Mouse (Mus musculus): ENCODE results near the gene Taf5. TPM values are rescaled to one million over a fixed set of nuclear protein-coding genes. Genes with fewer than 3 reads are reported as not detected.
A peak's percentile ranks its signal among the peaks of the same experiment; 100 is the strongest.

The Taf5 gene
- 10.6 and 11.8 TPM in 2 replicates for polyA plus RNA-seq (2014; fragmentation: Nextera tagmentation; extraction: Ambion mirVana)

DNA sequence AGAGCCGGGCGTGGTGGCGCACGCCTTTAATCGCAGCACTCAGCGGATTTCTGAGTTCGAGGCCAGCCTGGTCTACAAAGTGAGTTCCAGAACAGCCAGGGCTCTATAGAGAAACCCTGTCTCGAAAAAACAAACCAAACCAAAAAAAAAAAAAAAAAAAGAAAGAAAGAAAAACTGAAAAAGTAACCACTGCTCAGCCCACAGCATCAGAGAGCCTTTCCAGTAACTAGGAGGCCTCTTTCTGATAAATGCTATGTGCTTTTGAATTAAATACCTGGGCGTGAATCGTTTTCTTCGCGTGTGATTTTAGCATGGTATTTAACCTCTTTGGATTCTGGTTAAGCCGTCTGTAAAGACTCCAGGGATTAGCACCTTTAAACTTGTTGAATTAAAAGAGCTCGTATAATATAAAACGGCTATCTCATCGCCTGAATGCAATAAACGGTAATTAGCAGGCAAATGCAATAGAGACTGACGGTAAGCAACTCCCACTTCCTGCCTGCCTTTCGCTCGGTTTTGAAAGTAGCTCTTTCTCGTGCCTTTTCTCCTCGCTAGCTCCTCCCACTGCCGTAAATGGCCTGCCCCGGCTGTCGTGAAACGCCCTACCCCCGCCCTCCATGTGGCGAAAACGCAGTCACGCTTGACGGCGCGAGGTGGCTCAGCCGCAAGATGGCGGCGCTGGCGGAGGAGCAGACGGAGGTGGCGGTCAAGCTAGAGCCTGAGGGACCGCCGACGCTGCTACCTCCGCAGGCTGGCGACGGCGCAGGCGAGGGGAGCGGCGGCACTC is at the start of gene Taf5:
Gene Taf5 (plus strand): TSS at position 651 of the 787 bp plus-strand sequence.
- peak within 1 kb of the TSS; percentile 90 for H3K4me3 ChIP-seq (ENCODE audit: low read depth, low read length)
- ATAC-seq (replicated peaks; ENCODE audit: low FRiP score) (peak; percentile 81), DNase-seq (ENCODE audit: low spot score) (peak; percentile 97)
- no peaks in the 10 kb centered on the region for H3K36me3 ChIP-seq (ENCODE audit: control insufficient read depth, insufficient read depth, low read length)
- no peaks in the 10 kb centered on the region for H3K27me3 ChIP-seq (ENCODE audit: control insufficient read depth, insufficient read depth, low read length)
- no peaks in the 10 kb centered on the region for H3K9me3 ChIP-seq (ENCODE audit: control insufficient read depth, low read length)
- whole genome bisulfite sequencing, result 11% methylated on average over 49 of the region's 49 CpGs
- peaks cover 4% of the 10 kb centered on the region; the same call in 1 of the 2 replicates for H3K4me1 ChIP-seq (replicated peaks; ENCODE audit: control insufficient read depth, insufficient read depth, low read length)
- peak within 1 kb of the TSS; percentile 67; the same call in 1 of the 2 replicates for H3K27ac ChIP-seq (ENCODE audit: low read depth, low read length)
- H3K9ac ChIP-seq (ENCODE audit: low read length), result peak within 1 kb of the TSS; percentile 85
- H3K4me2 ChIP-seq (ENCODE audit: low read depth, low read length, severe bottlenecking), result peak within 1 kb of the TSS; percentile 72

DNA sequence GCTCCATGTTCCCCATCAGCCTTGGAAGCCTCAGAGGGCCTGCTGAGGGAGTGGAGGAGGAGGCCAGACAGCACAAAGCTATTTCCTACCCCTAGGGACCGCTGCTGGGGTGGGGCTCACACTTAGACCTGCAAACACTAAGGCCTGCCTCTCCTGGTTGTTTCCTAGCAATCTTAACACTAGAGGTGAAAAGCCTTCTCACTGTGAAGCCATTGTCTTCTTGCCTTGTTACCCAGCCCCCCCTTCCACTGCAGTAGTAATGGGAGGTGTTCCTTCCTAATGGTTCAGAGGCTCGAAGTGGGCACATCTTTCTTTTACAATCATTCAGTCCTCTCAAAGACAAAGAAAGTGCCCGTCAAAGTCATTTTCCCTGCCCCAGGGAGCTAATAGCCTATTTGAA is 49.7 kb upstream of the Taf5 start:
- DNase-seq (ENCODE audit: low spot score), result no peak
- Histone ChIP-seq H3K4me2 (ENCODE audit: low read depth, low read length, severe bottlenecking) (peak overlapping the region; percentile 13; the same call in 1 of the 2 replicates), H3K9ac (ENCODE audit: low read length) (peak overlapping the region; percentile 30), H3K27me3 (ENCODE audit: control insufficient read depth, insufficient read depth, low read length) (peaks cover 36% of the 10 kb centered on the region), H3K9me3 (ENCODE audit: control insufficient read depth, low read length) (no peaks in the 10 kb centered on the region), H3K4me1 (replicated peaks; ENCODE audit: control insufficient read depth, insufficient read depth, low read length) (peaks cover 8% of the 10 kb centered on the region), H3K27ac (ENCODE audit: low read depth, low read length) (peak overlapping the region; percentile 37; the same call in 1 of the 2 replicates), H3K4me3 (ENCODE audit: low read depth, low read length) (peak overlapping the region; percentile 15), H3K36me3 (ENCODE audit: control insufficient read depth, insufficient read depth, low read length) (no peaks in the 10 kb centered on the region)
- 6% methylated on average over 3 of the region's 3 CpGs for WGBS
- no peak for ATAC-seq (replicated peaks; ENCODE audit: low FRiP score)

DNA sequence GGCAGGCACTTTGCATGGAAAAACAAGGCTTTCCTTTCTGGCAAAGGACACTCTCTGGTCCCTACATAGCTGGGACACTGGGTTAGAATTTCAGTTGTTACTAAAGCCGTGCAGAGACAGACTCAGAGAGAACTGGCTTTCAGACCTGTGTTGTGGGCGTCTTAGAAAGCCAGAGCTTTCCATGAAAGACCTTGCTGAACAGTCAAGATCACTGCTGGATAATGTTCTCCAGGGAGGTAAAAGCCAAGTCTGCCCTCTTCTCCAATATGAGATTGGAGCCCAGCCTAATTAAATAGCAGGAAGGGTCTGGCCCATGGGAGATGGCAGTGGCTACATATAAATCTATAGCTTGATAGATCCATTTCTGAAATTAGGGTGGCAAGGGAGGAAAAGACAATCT is 49.2 kb upstream of the Taf5 start:
- Histone ChIP-seq H3K36me3 (ENCODE audit: control insufficient read depth, insufficient read depth, low read length) (no peaks in the 10 kb centered on the region), H3K4me3 (ENCODE audit: low read depth, low read length) (peak overlapping the region; percentile 15), H3K9ac (ENCODE audit: low read length) (no peak overlapping the region; the same call in 1 of the 2 replicates), H3K9me3 (ENCODE audit: control insufficient read depth, low read length) (no peaks in the 10 kb centered on the region), H3K4me1 (replicated peaks; ENCODE audit: control insufficient read depth, insufficient read depth, low read length) (peaks cover 8% of the 10 kb centered on the region), H3K4me2 (ENCODE audit: low read depth, low read length, severe bottlenecking) (peak overlapping the region; percentile 13; the same call in 1 of the 2 replicates), H3K27me3 (ENCODE audit: control insufficient read depth, insufficient read depth, low read length) (peaks cover 31% of the 10 kb centered on the region), H3K27ac (ENCODE audit: low read depth, low read length) (peak overlapping the region; percentile 37; the same call in 1 of the 2 replicates)
- 26% methylated on average over 2 of the region's 2 CpGs for WGBS
- no peak for DNase-seq (ENCODE audit: low spot score)
- ATAC-seq (replicated peaks; ENCODE audit: low FRiP score), result no peak

DNA sequence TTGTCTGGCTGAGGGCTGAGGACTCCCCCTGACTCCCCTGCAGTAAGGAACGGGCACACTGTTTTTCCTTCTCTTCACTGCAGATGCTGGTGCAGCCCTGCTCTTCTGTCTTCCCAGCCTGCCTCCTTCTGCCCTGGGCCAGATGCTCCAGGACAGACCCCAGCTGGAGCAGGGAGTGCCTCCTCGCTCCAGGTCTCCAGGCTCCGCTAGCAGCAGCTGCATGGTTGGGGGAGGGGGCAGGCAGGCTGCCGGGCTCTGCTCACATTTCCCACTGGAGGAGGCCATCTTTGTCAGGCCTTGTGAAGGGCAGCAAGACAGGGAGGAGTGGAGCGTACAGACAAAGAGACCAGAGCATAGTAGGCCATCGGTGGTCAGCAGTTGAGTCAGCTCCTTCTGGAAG is 48.2 kb upstream of the Taf5 start:
- ATAC-seq (replicated peaks; ENCODE audit: low FRiP score), result peak; percentile 56; the same call in 1 of the 2 replicates
- WGBS, result 26% methylated on average over 6 of the region's 6 CpGs
- peaks cover 8% of the 10 kb centered on the region for H3K4me1 ChIP-seq (replicated peaks; ENCODE audit: control insufficient read depth, insufficient read depth, low read length)
- peaks cover 21% of the 10 kb centered on the region for H3K27me3 ChIP-seq (ENCODE audit: control insufficient read depth, insufficient read depth, low read length)
- DNase-seq (ENCODE audit: low spot score), result peak; percentile 70
- peak overlapping the region; percentile 11; the same call in 1 of the 2 replicates for H3K4me3 ChIP-seq (ENCODE audit: low read depth, low read length)
- no peak overlapping the region for H3K9ac ChIP-seq (ENCODE audit: low read length)
- no peaks in the 10 kb centered on the region for H3K36me3 ChIP-seq (ENCODE audit: control insufficient read depth, insufficient read depth, low read length)
- no peaks in the 10 kb centered on the region for H3K9me3 ChIP-seq (ENCODE audit: control insufficient read depth, low read length)
- no peak overlapping the region for H3K27ac ChIP-seq (ENCODE audit: low read depth, low read length)
- peak overlapping the region; percentile 32 for H3K4me2 ChIP-seq (ENCODE audit: low read depth, low read length, severe bottlenecking)

DNA sequence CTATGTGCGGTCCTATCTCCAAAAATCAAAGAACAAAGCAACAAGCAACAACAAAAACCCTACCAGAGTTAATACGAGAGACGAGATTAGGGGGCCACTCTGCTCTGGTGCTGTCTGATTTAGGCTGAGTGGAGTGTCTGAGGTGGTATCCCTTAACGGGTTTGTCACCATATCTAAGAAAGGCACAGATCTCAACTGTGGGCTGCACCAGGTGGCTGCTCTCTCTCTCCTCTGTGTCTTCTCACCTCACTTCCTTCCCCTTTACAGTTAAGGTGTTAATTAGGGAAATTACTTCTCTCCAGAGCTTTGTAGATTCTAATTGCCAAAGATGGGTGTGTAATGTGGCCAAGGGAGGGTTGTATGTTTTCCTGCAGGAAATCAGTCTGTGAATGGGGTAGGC is 44.8 kb upstream of the Taf5 start:
- no peaks in the 10 kb centered on the region for H3K27me3 ChIP-seq (ENCODE audit: control insufficient read depth, insufficient read depth, low read length)
- 0 out of 2 replicates have a peak, but pooled peaks cover 3% of the 10 kb centered on the region for H3K4me1 ChIP-seq (replicated peaks; ENCODE audit: control insufficient read depth, insufficient read depth, low read length)
- no peak overlapping the region for H3K9ac ChIP-seq (ENCODE audit: low read length)
- ATAC-seq (replicated peaks; ENCODE audit: low FRiP score) (no peak), DNase-seq (ENCODE audit: low spot score) (no peak)
- no peaks in the 10 kb centered on the region for H3K36me3 ChIP-seq (ENCODE audit: control insufficient read depth, insufficient read depth, low read length)
- H3K4me3 ChIP-seq (ENCODE audit: low read depth, low read length), result no peak overlapping the region
- no peak overlapping the region for H3K4me2 ChIP-seq (ENCODE audit: low read depth, low read length, severe bottlenecking)
- no peaks in the 10 kb centered on the region for H3K9me3 ChIP-seq (ENCODE audit: control insufficient read depth, low read length)
- 86% methylated on average over 4 of the region's 4 CpGs for WGBS
- H3K27ac ChIP-seq (ENCODE audit: low read depth, low read length), result no peak overlapping the region

DNA sequence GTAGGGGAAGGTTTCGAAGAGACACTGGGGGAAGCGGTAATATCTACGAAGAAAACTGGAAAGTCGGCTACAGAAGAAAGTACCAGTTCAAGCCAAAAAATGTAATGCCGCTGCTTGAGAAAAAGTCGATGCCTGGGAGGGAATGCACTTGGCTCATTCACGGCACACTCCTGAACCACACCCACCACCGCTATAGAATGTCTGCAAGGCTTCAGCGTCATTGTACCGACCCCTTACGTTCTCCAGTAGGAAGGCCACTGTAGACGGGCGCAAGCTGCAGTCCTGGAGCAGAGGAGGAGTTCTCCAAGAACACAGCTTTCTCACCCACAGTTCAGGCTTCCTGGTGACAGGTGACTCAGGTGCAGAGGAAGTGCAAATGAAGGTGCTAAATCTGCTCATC is 44.0 kb upstream of the Taf5 start:
- no peak overlapping the region for H3K4me2 ChIP-seq (ENCODE audit: low read depth, low read length, severe bottlenecking)
- H3K4me1 ChIP-seq (replicated peaks; ENCODE audit: control insufficient read depth, insufficient read depth, low read length), result 0 out of 2 replicates have a peak, but pooled peaks cover 3% of the 10 kb centered on the region
- no peaks in the 10 kb centered on the region for H3K36me3 ChIP-seq (ENCODE audit: control insufficient read depth, insufficient read depth, low read length)
- no peak overlapping the region for H3K27ac ChIP-seq (ENCODE audit: low read depth, low read length)
- ATAC-seq (replicated peaks; ENCODE audit: low FRiP score) (no peak), DNase-seq (ENCODE audit: low spot score) (no peak)
- 90% methylated on average over 13 of the region's 13 CpGs for WGBS
- H3K27me3 ChIP-seq (ENCODE audit: control insufficient read depth, insufficient read depth, low read length), result no peaks in the 10 kb centered on the region
- H3K9ac ChIP-seq (ENCODE audit: low read length), result no peak overlapping the region
- no peak overlapping the region for H3K4me3 ChIP-seq (ENCODE audit: low read depth, low read length)
- H3K9me3 ChIP-seq (ENCODE audit: control insufficient read depth, low read length), result no peaks in the 10 kb centered on the region

DNA sequence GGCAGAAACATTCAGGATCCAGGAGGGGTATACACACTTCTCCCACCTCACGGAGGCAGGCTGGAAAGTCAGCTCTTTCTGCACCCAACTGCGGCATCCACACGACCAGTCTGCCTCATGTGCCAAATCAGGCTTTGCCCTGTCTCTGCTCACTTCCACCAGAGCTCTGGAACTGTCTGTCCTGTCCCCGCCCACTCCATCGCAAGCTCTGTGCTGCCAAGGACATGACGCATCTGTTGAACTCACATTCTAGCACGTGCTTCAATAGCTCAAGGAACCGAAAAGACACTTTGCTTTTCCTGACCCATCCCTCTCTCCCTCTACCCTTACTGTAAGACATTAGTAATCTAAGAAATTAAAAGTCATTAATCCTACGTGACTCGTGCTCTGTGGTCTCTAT is 42.6 kb upstream of the Taf5 start:
- H3K4me2 ChIP-seq (ENCODE audit: low read depth, low read length, severe bottlenecking), result no peak overlapping the region
- no peaks in the 10 kb centered on the region for H3K4me1 ChIP-seq (replicated peaks; ENCODE audit: control insufficient read depth, insufficient read depth, low read length)
- no peaks in the 10 kb centered on the region for H3K27me3 ChIP-seq (ENCODE audit: control insufficient read depth, insufficient read depth, low read length)
- no peaks in the 10 kb centered on the region for H3K9me3 ChIP-seq (ENCODE audit: control insufficient read depth, low read length)
- no peak overlapping the region for H3K9ac ChIP-seq (ENCODE audit: low read length)
- WGBS, result 92% methylated on average over 10 of the region's 10 CpGs
- ATAC-seq (replicated peaks; ENCODE audit: low FRiP score) (no peak), DNase-seq (ENCODE audit: low spot score) (no peak)
- no peaks in the 10 kb centered on the region for H3K36me3 ChIP-seq (ENCODE audit: control insufficient read depth, insufficient read depth, low read length)
- H3K27ac ChIP-seq (ENCODE audit: low read depth, low read length), result no peak overlapping the region
- H3K4me3 ChIP-seq (ENCODE audit: low read depth, low read length), result no peak overlapping the region

DNA sequence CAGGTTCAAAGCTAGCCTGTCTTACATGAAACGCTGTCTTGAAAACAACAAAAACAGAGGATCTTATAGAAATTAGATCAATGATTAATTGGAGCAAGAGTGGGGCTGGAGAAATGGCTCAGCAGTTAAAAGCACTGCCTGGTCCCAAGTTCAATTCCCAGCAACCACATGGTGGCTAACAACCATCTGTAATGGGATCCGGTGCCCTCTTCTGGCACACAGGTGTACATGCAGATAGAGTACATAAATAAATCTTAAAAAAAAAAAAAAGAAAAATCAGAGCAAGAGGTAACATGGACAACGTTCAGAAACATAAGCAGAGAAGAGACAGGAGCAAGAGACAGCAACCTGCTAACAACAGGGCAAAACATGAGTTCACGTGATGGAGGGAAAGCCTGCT is 41.0 kb upstream of the Taf5 start:
- no peaks in the 10 kb centered on the region for H3K36me3 ChIP-seq (ENCODE audit: control insufficient read depth, insufficient read depth, low read length)
- 92% methylated on average over 4 of the region's 4 CpGs for WGBS
- no peaks in the 10 kb centered on the region for H3K27me3 ChIP-seq (ENCODE audit: control insufficient read depth, insufficient read depth, low read length)
- no peak overlapping the region for H3K4me3 ChIP-seq (ENCODE audit: low read depth, low read length)
- H3K27ac ChIP-seq (ENCODE audit: low read depth, low read length), result no peak overlapping the region
- DNase-seq (ENCODE audit: low spot score), result no peak
- no peak overlapping the region for H3K4me2 ChIP-seq (ENCODE audit: low read depth, low read length, severe bottlenecking)
- no peak overlapping the region for H3K9ac ChIP-seq (ENCODE audit: low read length)
- H3K9me3 ChIP-seq (ENCODE audit: control insufficient read depth, low read length), result no peaks in the 10 kb centered on the region
- no peak for ATAC-seq (replicated peaks; ENCODE audit: low FRiP score)
- H3K4me1 ChIP-seq (replicated peaks; ENCODE audit: control insufficient read depth, insufficient read depth, low read length), result no peaks in the 10 kb centered on the region
